Mouse (Mus musculus) cortical plate, adult 2 months (tissue): ENCODE data around the gene Slc28a1.

Source experiments
- CTCF ChIP-seq: fragments of 200-500 bp; IDR thresholded peaks from 2 replicates; pipeline ENCODE4 v1.5.1; 2011; ENCODE audit warnings: mild to moderate bottlenecking, control low read depth, low read length; ENCODE audit not compliant: insufficient read depth; ENCODE audit errors: extremely low read depth
- POLR2A ChIP-seq: fragments of 200-500 bp; IDR thresholded peaks from 2 replicates; pipeline ENCODE4 v1.6.1; 2011; ENCODE audit warnings: mild to moderate bottlenecking, low read length, control low read depth; ENCODE audit not compliant: insufficient read depth; ENCODE audit errors: extremely low read depth

DNA sequence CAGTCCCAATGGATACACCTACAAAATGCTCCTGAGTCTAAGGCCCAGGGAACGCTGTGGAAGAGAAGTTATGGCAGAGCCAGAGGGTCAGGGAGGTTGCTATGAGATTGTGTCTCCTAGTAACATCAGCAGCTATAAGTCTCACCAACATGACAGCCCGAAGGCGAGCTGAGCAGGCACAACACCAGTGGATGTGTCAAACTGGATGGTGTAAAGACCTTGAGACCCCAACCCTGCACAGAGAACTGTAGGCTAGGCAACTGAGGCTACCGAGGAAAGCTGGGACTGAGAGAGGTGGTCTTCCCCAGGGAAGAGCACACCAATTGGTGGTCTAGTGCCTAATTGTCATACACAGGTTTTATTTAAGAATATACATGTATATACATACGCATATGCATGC lies 6.4 kb upstream of the Slc28a1 start:
- no peak for TF ChIP-seq POLR2A
- TF ChIP-seq CTCF = no peak
